Mouse (Mus musculus) stomach, postnatal 0 days (tissue): ENCODE measurements at regions not wholly inside any gene's neighbourhood (a gene's known extent, or its start where the extent isn't known, plus 50 kb on each side); places are given as distances from the start of the nearest gene placed in this dataset.

Source experiments
- ATAC-seq: fragments of 200-750 bp; cut with Nextera tagmentation; 2 replicates; pipeline ENCODE4 v1.8.0; 2017; ENCODE audit not compliant: low FRiP score, low TSS enrichment
- DNase-seq: peaks from one replicate; pipeline ENCODE4 v3.0.0-alpha.2; 2016; ENCODE audit warnings: low spot score
- H3K27ac ChIP-seq: fragments of 300-500 bp; sonication (generic); replicated peaks from 2 replicates; pipeline ENCODE4 v1.5.1; 2014; ENCODE audit warnings: mild to moderate bottlenecking, control low read depth
- H3K27me3 ChIP-seq: fragments of 300-500 bp; sonication (generic); 2 replicates; pipeline ENCODE4 v1.6.1; 2014; ENCODE audit warnings: low read length; ENCODE audit not compliant: control insufficient read depth, insufficient read depth
- H3K36me3 ChIP-seq: fragments of 300-500 bp; sonication (generic); 2 replicates; pipeline ENCODE4 v1.6.1; 2014; ENCODE audit warnings: low read length, mixed read lengths; ENCODE audit not compliant: control insufficient read depth, insufficient read depth
- H3K4me1 ChIP-seq: fragments of 300-500 bp; sonication (generic); replicated peaks from 2 replicates; pipeline ENCODE4 v1.6.1; 2014; ENCODE audit warnings: antibody characterized with exemption; ENCODE audit not compliant: control insufficient read depth, insufficient read depth
- H3K4me2 ChIP-seq: fragments of 300-500 bp; sonication (generic); replicated peaks from 2 replicates; pipeline ENCODE4 v1.6.1; 2014; ENCODE audit warnings: low read depth, mild to moderate bottlenecking, control low read depth, moderate library complexity
- H3K4me3 ChIP-seq: fragments of 300-500 bp; sonication (generic); 2 replicates; pipeline ENCODE4 v1.5.1; 2014; ENCODE audit warnings: low read depth, low read length, control low read depth
- H3K9ac ChIP-seq: fragments of 300-500 bp; sonication (generic); 2 replicates; pipeline ENCODE4 v1.6.1; 2014; ENCODE audit warnings: mild to moderate bottlenecking, low read length, control low read depth, mixed read lengths
- H3K9me3 ChIP-seq: fragments of 300-500 bp; sonication (generic); 2 replicates; pipeline ENCODE4 v1.6.1; 2016; ENCODE audit warnings: low read length; ENCODE audit not compliant: control insufficient read depth
- CTCF ChIP-seq: IDR thresholded peaks from 2 replicates; pipeline ENCODE4 v1.5.1; 2016; ENCODE audit warnings: antibody characterized with exemption, low read depth, mild to moderate bottlenecking, moderate library complexity
- EP300 ChIP-seq: optimal IDR thresholded peaks from 2 replicates; pipeline ENCODE3; 2016; ENCODE audit warnings: antibody characterized with exemption
- whole genome bisulfite sequencing: fragments of 180-500 bp; shearing (Covaris S2); extraction: QIAGEN DNeasy Blood & Tissue Kit; methylation state at CpG from one replicate; pipeline ENCODE4 v1.1.7; 2014; 5-methylcytosine and 5-hydroxymethylcytosine counted together

DNA sequence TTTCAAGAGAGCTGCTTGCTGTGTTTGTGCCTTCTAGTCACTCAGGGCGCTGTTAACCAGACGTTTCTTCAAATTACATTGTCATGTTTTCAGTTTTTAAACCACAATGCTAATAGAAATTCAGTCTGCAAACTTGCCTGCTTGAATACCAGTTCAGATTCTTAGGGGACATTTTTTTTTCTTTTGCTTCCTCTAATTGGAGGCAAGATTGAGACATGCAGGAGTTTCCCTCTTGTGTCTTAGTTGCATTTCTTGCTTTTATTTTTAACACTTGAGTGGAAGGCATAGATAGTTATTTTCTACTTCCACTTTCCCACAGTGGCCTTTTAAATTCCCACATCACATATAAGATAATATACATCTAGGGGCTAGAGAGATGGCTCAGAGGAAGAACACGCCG is 246.8 kb downstream of the Grpr start:
- H3K4me3 ChIP-seq, result no peak overlapping the region
- H3K9me3 ChIP-seq, result no peaks in the 10 kb centered on the region
- no peak overlapping the region for H3K9ac ChIP-seq
- DNase-seq, result no peak
- H3K4me2 ChIP-seq, result no peak overlapping the region
- no peaks in the 10 kb centered on the region for H3K27me3 ChIP-seq
- TF ChIP-seq EP300, result no peak
- no peak for TF ChIP-seq CTCF
- H3K4me1 ChIP-seq, result no peaks in the 10 kb centered on the region
- H3K36me3 ChIP-seq, result no peaks in the 10 kb centered on the region
- ATAC-seq, result no peak
- 70% methylated on average over 4 of the region's 4 CpGs for WGBS
- no peak overlapping the region for H3K27ac ChIP-seq

DNA sequence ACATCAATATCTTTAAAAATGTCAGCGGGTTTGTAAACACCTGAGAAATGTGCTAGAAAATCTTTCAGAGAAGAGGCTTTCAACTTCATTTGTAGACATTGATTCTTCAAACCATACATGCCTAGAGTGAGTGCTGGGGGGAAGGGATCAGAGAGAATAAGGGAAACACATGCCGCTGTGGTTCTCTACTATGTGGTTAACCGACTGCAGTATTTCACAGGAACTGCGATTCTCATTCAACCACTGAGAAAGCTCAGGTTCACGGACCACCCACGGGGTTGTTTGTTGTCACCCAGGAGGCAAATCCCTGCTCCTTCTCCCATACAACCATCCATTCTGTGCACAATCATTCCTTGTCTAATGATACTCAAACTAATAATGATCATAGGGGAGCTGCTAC is 248.4 kb downstream of the Grpr start:
- no peak overlapping the region for H3K4me2 ChIP-seq
- no peak overlapping the region for H3K27ac ChIP-seq
- no peak for ATAC-seq
- no peaks in the 10 kb centered on the region for H3K4me1 ChIP-seq
- no peaks in the 10 kb centered on the region for H3K9me3 ChIP-seq
- TF ChIP-seq EP300 (no peak), CTCF (no peak)
- no peak overlapping the region for H3K9ac ChIP-seq
- no peaks in the 10 kb centered on the region for H3K36me3 ChIP-seq
- H3K27me3 ChIP-seq, result no peaks in the 10 kb centered on the region
- WGBS, result 76% methylated on average over 6 of the region's 6 CpGs
- H3K4me3 ChIP-seq, result no peak overlapping the region
- DNase-seq, result no peak

DNA sequence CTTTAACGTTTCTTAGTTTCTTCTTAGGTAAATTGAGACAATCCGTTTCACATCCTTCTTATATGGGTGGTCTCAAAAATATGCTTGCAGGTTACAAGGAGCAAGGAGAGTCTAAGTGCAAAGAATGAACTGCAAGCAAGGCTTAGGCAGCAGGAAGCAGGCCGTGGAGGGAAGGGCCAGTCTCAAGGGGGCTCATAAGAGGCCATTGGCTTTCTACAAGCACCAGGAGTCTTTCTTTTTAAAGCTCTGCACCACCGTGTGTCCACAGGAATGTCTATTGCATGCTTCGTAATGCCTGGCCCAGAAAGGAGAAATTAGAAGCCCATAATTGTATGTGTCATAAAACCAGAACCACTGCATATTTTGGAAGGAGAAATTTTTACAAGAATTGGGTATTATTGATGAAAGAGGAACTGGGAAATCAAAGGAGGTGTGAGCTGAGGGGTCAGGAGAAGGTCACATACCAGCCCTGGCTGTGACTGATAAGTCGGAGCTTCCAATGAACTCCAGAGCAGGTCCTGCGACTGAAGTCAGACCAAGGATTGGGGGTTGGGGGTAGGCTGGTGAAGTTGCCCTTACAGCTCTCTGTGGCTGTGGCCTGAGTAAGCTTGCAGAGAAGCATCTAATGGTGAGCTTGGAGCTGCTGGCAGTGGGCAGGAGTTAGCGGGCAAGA is 252.4 kb downstream of the Grpr start:
- ATAC-seq, result no peak
- H3K36me3 ChIP-seq, result no peaks in the 10 kb centered on the region
- no peaks in the 10 kb centered on the region for H3K9me3 ChIP-seq
- H3K9ac ChIP-seq, result no peak overlapping the region
- no peak for DNase-seq
- TF ChIP-seq EP300, result no peak
- no peak for TF ChIP-seq CTCF
- no peak overlapping the region for H3K27ac ChIP-seq
- H3K27me3 ChIP-seq, result no peaks in the 10 kb centered on the region
- no peaks in the 10 kb centered on the region for H3K4me1 ChIP-seq
- 47% methylated on average over 8 of the region's 8 CpGs for WGBS
- H3K4me2 ChIP-seq, result no peak overlapping the region
- no peak overlapping the region for H3K4me3 ChIP-seq

DNA sequence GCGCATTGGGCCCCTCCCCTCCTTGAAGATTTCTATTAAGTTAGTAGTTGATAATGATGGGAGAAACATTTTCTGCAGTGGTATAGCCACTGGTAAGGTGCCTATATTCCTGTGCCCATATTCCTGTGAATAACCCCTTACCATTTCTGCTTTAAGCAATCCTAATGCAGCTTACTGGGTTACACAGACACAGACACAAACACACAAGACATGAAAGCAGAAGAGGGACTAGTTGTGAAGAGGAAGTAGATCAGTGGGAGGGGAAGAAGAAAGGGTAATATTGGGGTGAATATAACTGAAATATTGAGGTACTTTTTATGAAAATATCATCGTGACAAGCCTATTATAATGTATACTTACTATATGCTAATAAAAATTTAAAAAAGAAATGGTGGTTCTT is 288.2 kb downstream of the Grpr start:
- ATAC-seq (no peak), DNase-seq (no peak)
- Histone ChIP-seq H3K4me3 (no peak overlapping the region), H3K9ac (no peak overlapping the region), H3K4me1 (no peaks in the 10 kb centered on the region), H3K36me3 (no peaks in the 10 kb centered on the region), H3K4me2 (no peak overlapping the region), H3K27ac (no peak overlapping the region), H3K9me3 (no peaks in the 10 kb centered on the region), H3K27me3 (no peaks in the 10 kb centered on the region)
- TF ChIP-seq EP300 (no peak), CTCF (no peak)
- WGBS, result 87% methylated on average over 2 of the region's 2 CpGs

DNA sequence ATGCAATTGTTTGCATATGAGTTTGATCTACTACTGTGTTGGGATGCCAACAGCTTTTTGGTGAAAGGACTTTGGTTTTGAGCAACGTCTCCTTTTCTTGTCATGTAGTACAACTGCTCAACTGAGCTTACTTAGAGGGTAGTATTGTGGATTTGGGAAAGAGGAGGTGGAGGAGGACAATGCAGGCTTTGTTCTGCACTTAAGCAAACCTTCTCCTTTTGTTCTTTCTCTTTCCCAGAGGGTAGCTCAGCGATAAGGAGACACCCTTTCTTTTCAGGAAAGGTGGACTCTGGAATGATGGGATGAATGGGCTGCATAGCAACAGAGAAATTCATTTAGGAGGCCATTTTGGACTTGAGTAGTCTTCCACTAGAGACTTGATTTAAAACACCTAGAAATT is 288.6 kb upstream of the S100g start:
- TF ChIP-seq CTCF (no peak), EP300 (no peak)
- no peak overlapping the region for H3K4me3 ChIP-seq
- no peak overlapping the region for H3K4me2 ChIP-seq
- no peaks in the 10 kb centered on the region for H3K36me3 ChIP-seq
- no peaks in the 10 kb centered on the region for H3K9me3 ChIP-seq
- H3K27ac ChIP-seq, result no peak overlapping the region
- H3K4me1 ChIP-seq, result no peaks in the 10 kb centered on the region
- DNase-seq, result no peak
- no peak overlapping the region for H3K9ac ChIP-seq
- H3K27me3 ChIP-seq, result no peaks in the 10 kb centered on the region
- WGBS, result 41% methylated on average over 2 of the region's 2 CpGs
- ATAC-seq, result no peak

DNA sequence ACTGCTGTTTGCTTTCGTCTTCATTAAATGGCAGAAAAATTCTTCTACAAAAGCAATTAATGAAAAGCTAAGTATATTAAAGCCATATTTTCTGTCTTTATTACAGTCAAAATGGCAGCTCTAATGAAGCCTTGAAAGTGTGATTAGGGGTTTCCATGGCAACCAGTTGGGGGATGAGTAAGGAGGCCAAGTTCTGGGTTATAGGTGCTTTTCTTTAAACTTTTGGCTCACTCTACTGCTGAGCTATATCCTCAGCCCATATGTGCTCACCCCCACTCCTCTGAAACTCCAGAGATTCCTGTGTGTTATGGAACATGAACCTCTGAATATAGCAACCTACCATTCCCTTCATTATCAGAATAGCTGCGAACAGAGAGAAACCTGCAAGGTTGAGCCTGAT is 240.9 kb upstream of the S100g start:
- Histone ChIP-seq H3K27ac (no peak overlapping the region), H3K4me3 (no peak overlapping the region), H3K4me2 (no peak overlapping the region), H3K27me3 (no peaks in the 10 kb centered on the region), H3K9ac (no peak overlapping the region), H3K36me3 (no peaks in the 10 kb centered on the region), H3K9me3 (no peaks in the 10 kb centered on the region), H3K4me1 (no peaks in the 10 kb centered on the region)
- no peak for DNase-seq
- 92% methylated on average over 2 of the region's 2 CpGs for WGBS
- TF ChIP-seq EP300, result no peak
- TF ChIP-seq CTCF, result no peak
- no peak for ATAC-seq
